Mouse (Mus musculus) forebrain, embryonic 14.5 days (tissue): ENCODE measurements at regions not wholly inside any gene's neighbourhood (a gene's known extent, or its start where the extent isn't known, plus 50 kb on each side); places are given as distances from the start of the nearest gene placed in this dataset.

Experiments used
- ATAC-seq: fragments of 200-750 bp; cut with Nextera tagmentation; 2 replicates; pipeline ENCODE4 v1.8.0; 2017; ENCODE audit warnings: mild to moderate bottlenecking, moderate library complexity
- DNase-seq: peaks from one replicate; pipeline ENCODE4 v3.0.0-alpha.2; 2015; ENCODE audit warnings: low spot score
- H3K27ac ChIP-seq: fragments of 300-500 bp; sonication (generic); 2 replicates; pipeline ENCODE4 v1.5.1; 2014; ENCODE audit warnings: low read depth, mild to moderate bottlenecking, control low read depth, low read length, moderate library complexity
- H3K27me3 ChIP-seq: fragments of 300-500 bp; sonication (generic); replicated peaks from 2 replicates; pipeline ENCODE4 v1.6.1; 2014; ENCODE audit warnings: low read length, control low read depth, mixed read lengths; ENCODE audit not compliant: control insufficient read depth, insufficient read depth
- H3K36me3 ChIP-seq: fragments of 300-500 bp; sonication (generic); 2 replicates; pipeline ENCODE4 v1.6.1; 2014; ENCODE audit warnings: low read length, control low read depth; ENCODE audit not compliant: control insufficient read depth, insufficient read depth
- H3K4me1 ChIP-seq: fragments of 300-500 bp; sonication (generic); 2 replicates; pipeline ENCODE4 v1.6.1; 2014; ENCODE audit warnings: antibody characterized with exemption, low read length, control low read depth; ENCODE audit not compliant: control insufficient read depth, insufficient read depth
- H3K4me2 ChIP-seq: fragments of 300-500 bp; sonication (generic); 2 replicates; pipeline ENCODE4 v1.6.1; 2014; ENCODE audit warnings: mild to moderate bottlenecking, control low read depth, low read length
- H3K4me3 ChIP-seq: fragments of 300-500 bp; sonication (generic); 2 replicates; pipeline ENCODE4 v1.5.1; 2014; ENCODE audit warnings: low read depth, low read length, control low read depth
- H3K9ac ChIP-seq: fragments of 300-500 bp; sonication (generic); 2 replicates; pipeline ENCODE4 v1.6.1; 2014; ENCODE audit warnings: mild to moderate bottlenecking, low read length, control low read depth, moderate library complexity
- H3K9me3 ChIP-seq: fragments of 300-500 bp; sonication (generic); replicated peaks from 2 replicates; pipeline ENCODE4 v1.6.1; 2016; ENCODE audit warnings: low read length, control low read depth, mixed read lengths; ENCODE audit not compliant: control insufficient read depth
- WGBS: fragments of 180-500 bp; shearing (Covaris S2); extraction: QIAGEN DNeasy Blood & Tissue Kit; methylation state at CpG from one replicate; pipeline ENCODE4 v1.1.7; 2014; 5-methylcytosine and 5-hydroxymethylcytosine counted together

GRCm38 (mm10) chr4:127591540-127591939 is 233.6 kb upstream of the Gjb5 start:
- DNase-seq (no peak), ATAC-seq (no peak)
- no peak overlapping the region for H3K4me2 ChIP-seq
- WGBS, result 43% methylated on average over 3 of the region's 3 CpGs
- H3K27ac ChIP-seq, result no peak overlapping the region
- no peaks in the 10 kb centered on the region for H3K9me3 ChIP-seq
- no peaks in the 10 kb centered on the region for H3K27me3 ChIP-seq
- H3K4me3 ChIP-seq, result no peak overlapping the region
- H3K4me1 ChIP-seq, result no peaks in the 10 kb centered on the region
- H3K36me3 ChIP-seq, result no peaks in the 10 kb centered on the region
- H3K9ac ChIP-seq, result no peak overlapping the region

- H3K36me3 ChIP-seq, result no peaks in the 10 kb centered on the region
- H3K4me1 ChIP-seq, result no peaks in the 10 kb centered on the region
- H3K4me2 ChIP-seq, result no peak overlapping the region
- no peak for ATAC-seq
- no peaks in the 10 kb centered on the region for H3K9me3 ChIP-seq
- H3K27me3 ChIP-seq, result no peaks in the 10 kb centered on the region
- no peak overlapping the region for H3K9ac ChIP-seq
- WGBS, result 82% methylated on average over 4 of the region's 4 CpGs
- DNase-seq, result no peak
- no peak overlapping the region for H3K27ac ChIP-seq
- H3K4me3 ChIP-seq, result no peak overlapping the region
These were observed 228.8 kb upstream of the Gjb5 start for GRCm38 (mm10) chr4:127586822-127587221.

DNA sequence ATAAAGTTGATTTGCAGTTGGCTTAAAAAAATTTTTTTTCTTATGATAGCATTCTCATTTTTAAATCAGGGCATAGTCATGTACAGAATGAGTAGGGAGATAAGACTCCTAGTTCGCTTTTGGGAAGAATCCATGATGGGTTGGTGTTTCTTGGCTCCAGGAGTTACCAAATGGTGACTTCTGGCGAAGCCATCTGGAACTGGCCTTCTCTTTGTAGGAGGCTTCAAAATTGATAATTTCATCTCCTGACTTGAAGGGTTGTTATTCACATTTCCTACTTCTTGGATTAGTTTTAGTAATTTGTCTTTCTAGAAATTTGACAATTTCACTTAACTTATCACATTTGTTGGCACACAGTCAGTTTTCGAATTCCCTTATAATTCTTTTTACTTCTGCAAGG is 218.5 kb upstream of the Gjb5 start:
- 82% methylated on average over 3 of the region's 3 CpGs for WGBS
- no peak overlapping the region for H3K27ac ChIP-seq
- ATAC-seq, result no peak

DNA sequence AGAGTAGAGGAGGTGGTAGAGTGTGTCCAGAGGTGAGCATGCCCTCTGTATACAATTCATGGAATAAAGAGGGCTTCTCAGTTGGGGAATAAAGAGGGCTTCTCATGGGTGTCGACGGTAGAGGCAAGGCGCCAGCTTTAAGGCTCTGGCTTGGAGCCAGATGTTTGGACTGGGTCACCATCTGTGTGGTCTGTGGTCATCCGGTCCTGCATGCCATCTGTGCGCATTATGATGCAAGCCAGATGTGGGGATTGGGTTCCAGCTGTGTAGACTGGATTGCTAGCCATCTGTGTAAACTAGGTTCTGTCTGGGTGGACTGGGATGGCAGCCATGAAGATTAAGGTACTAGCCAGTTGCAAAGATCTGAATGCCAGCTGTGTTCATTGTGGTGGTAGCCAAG is 204.6 kb upstream of the Gjb5 start:
- Histone ChIP-seq H3K9me3 (no peaks in the 10 kb centered on the region), H3K4me2 (no peak overlapping the region), H3K27ac (no peak overlapping the region), H3K4me3 (no peak overlapping the region), H3K27me3 (no peaks in the 10 kb centered on the region), H3K9ac (no peak overlapping the region), H3K36me3 (no peaks in the 10 kb centered on the region), H3K4me1 (0 out of 2 replicates have a peak, but pooled peaks cover 2% of the 10 kb centered on the region)
- no peak for ATAC-seq
- no peak for DNase-seq
- 82% methylated on average over 5 of the region's 5 CpGs for WGBS

More for the DNA sequence above, 218.5 kb upstream of the Gjb5 start:
- Histone ChIP-seq H3K4me2 (no peak overlapping the region), H3K4me3 (no peak overlapping the region), H3K4me1 (no peaks in the 10 kb centered on the region), H3K9ac (no peak overlapping the region), H3K27me3 (no peaks in the 10 kb centered on the region), H3K9me3 (no peaks in the 10 kb centered on the region; the same call in 1 of the 2 replicates), H3K36me3 (no peaks in the 10 kb centered on the region)
- peak; percentile 52 for DNase-seq

DNA sequence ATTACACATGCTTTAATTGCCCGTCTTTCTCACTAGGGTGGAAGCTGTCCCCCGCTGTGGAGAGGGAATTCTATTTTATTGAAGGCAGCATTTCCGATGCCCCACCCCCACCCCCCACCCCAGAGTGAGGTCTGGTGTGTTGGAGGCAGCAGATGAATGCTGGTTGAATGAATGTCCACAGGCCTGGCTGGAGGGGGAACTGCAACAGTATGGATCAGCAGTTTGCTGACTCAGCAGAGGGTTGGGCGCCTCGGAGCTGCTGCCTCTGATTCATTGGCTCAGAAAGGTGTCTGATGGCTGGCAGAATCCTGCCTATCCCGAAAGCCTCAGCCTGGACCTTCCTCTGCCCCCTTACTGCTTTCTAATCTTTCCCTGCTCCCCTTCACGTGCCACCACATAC is 200.6 kb upstream of the Gjb5 start:
- Histone ChIP-seq H3K36me3 (no peaks in the 10 kb centered on the region), H3K9me3 (no peaks in the 10 kb centered on the region), H3K27me3 (no peaks in the 10 kb centered on the region), H3K4me2 (no peak overlapping the region), H3K27ac (no peak overlapping the region), H3K4me3 (no peak overlapping the region), H3K4me1 (0 out of 2 replicates have a peak, but pooled peaks cover 2% of the 10 kb centered on the region), H3K9ac (no peak overlapping the region)
- WGBS, result 37% methylated on average over 7 of the region's 7 CpGs
- ATAC-seq (no peak), DNase-seq (peak; percentile 34)

DNA sequence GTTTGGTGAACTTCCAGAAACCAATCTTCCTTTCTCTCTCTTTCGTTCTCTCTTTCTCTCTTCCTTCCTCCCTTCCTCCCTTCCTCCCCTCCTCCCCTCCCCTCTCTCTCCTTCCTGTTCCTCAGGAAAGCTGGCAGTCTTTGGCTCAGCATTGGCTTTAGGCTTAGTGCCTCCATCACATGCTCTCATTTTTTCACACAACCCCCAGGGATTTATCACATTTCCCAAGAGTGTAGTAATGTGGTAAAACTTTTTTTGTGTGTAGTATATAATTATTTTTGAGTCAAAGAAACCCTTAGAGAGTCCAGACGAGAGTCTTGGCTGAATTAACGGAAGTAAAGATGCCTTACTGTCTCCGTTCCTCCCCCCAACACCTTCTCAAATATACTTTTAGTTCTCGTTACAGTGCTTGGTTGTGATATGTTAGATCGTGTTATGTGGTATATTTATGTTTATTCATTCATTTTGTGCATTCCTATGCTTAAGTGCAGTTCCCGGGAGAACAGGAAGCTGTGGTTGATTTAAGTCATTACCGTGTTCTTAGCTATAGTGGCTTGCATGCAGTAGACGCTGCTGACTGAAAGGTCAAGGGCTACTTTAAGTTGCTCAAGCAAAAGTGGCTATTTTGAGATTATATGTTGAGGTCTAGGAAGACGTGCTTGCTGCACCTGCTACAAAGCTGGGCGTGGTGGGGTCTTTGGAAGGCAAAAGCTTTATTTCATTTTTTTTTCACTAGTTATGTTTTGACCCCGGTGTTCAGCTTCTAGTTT is 194.7 kb upstream of the Gjb5 start:
- H3K27ac ChIP-seq, result no peak overlapping the region
- 88% methylated on average over 12 of the region's 12 CpGs for WGBS
- peak; percentile 42 for DNase-seq
- no peak for ATAC-seq
- no peaks in the 10 kb centered on the region for H3K9me3 ChIP-seq
- no peaks in the 10 kb centered on the region for H3K36me3 ChIP-seq
- no peak overlapping the region for H3K4me3 ChIP-seq
- H3K9ac ChIP-seq, result no peak overlapping the region
- no peaks in the 10 kb centered on the region for H3K27me3 ChIP-seq
- no peak overlapping the region for H3K4me2 ChIP-seq
- no peaks in the 10 kb centered on the region for H3K4me1 ChIP-seq

- ATAC-seq (no peak), DNase-seq (no peak)
- Histone ChIP-seq H3K27ac (peak overlapping the region; percentile 44; the same call in 1 of the 2 replicates), H3K36me3 (no peaks in the 10 kb centered on the region), H3K9me3 (no peaks in the 10 kb centered on the region), H3K4me2 (peak overlapping the region; percentile 23; the same call in 1 of the 2 replicates), H3K4me3 (no peak overlapping the region), H3K9ac (no peak overlapping the region), H3K27me3 (no peaks in the 10 kb centered on the region), H3K4me1 (no peaks in the 10 kb centered on the region)
- 62% methylated on average over 12 of the region's 12 CpGs for WGBS
These were observed 191.6 kb upstream of the Gjb5 start for GRCm38 (mm10) chr4:127549581-127549980.

- Histone ChIP-seq H3K9me3 (no peaks in the 10 kb centered on the region), H3K4me3 (no peak overlapping the region), H3K4me2 (no peak overlapping the region), H3K27me3 (no peaks in the 10 kb centered on the region), H3K36me3 (no peaks in the 10 kb centered on the region), H3K9ac (no peak overlapping the region), H3K27ac (no peak overlapping the region; the same call in 1 of the 2 replicates), H3K4me1 (no peaks in the 10 kb centered on the region)
- WGBS, result 68% methylated on average over 6 of the region's 6 CpGs
- DNase-seq (peak; percentile 48), ATAC-seq (no peak)
These were observed 191.0 kb upstream of the Gjb5 start for GRCm38 (mm10) chr4:127549018-127549417.

DNA sequence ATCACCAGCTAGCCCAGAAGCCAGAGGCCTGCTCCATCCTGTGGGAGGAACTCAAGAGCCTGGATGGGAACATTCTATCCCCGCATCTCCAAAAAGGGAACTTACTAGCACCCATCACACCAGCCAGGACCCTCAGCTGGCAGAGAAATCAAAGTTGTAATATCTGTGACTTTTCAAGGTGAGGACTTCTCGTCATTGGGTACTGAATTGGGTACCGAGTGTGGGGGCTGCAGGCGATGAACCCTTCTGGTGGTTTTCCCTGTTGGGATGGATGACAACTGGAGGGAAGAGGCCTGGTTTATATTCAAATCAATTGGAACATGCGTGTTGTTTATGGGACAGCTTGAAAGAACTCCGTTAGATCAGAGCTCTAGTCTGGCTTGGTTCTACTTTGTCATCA is 187.1 kb upstream of the Gjb5 start:
- Histone ChIP-seq H3K36me3 (no peaks in the 10 kb centered on the region), H3K4me1 (no peaks in the 10 kb centered on the region), H3K9ac (no peak overlapping the region), H3K27ac (no peak overlapping the region), H3K9me3 (no peaks in the 10 kb centered on the region), H3K27me3 (no peaks in the 10 kb centered on the region), H3K4me2 (no peak overlapping the region), H3K4me3 (no peak overlapping the region)
- no peak for DNase-seq
- ATAC-seq, result no peak
- WGBS, result 98% methylated on average over 6 of the region's 6 CpGs
